Mouse (Mus musculus) inflammation-experienced regulatory T-cells, adult 6 months (primary cell): Measurements from ENCODE around the gene Tas2r107. TPM values are rescaled to one million over a fixed set of nuclear protein-coding genes. Genes with fewer than 3 reads are reported as not detected.
"Not testable (repeated sequence)": the region's sequence is repeated elsewhere in the genome, so short reads cannot be mapped to it uniquely, and the experiment has no call there.

Experiments
- ATAC-seq: one replicate; pipeline ENCODE4 v1.8.0; 2017
- polyA plus RNA-seq, 3 experiments: library from polyadenylated mRNA; unstranded; fragments of 100-300 nt; shearing (Covaris generic); gene quantifications; one replicate each; pipeline ENCODE4 v1.2.1; 2017

The Tas2r107 gene
- polyA plus RNA-seq = not detected

DNA sequence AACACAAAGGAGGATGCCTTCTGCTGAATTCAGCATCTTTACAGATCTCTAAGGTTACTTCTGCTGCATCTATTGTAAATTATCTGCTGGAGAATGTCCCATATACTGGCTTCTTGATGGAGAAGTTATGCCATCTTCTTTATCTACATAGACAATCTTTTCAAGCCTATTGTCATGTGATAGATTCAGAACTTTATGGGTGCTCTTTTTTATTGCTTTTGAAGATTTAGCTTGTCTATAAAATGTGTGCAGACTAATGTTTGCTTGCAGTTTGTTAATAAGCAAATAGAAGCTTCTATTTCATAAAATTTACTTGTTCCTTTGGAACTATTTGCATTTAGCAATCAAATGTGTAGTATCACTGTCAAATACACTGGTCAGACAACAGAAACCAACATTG is at the start of gene Tas2r107:
Gene Tas2r107 (minus strand): TSS at position 101 of the 400 bp plus-strand sequence.
- ATAC-seq = no peak

DNA sequence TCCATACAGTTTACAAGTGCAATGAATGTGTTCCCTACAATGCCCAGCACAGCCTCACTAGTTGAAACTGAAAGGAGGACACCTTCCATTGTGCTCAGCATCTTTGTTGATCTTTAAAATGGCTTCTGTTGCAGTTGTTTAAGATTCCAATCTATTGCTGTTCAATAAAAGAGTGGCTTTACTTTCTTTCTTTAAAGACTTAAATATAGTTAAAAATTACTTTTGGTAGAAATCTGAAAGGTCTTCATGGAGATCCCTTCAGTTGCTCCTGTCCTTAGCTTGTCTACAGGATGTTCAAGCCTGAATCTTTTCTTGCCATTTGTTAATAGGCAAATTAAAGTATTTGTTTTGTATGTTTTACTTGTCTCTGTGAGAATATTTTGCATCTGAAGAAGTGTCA is 30.0 kb upstream of the Tas2r107 start, which contains the start of gene Tas2r114:
Gene Tas2r114 (minus strand): TSS at position 101 of the 400 bp plus-strand sequence.
- no peak for ATAC-seq

DNA sequence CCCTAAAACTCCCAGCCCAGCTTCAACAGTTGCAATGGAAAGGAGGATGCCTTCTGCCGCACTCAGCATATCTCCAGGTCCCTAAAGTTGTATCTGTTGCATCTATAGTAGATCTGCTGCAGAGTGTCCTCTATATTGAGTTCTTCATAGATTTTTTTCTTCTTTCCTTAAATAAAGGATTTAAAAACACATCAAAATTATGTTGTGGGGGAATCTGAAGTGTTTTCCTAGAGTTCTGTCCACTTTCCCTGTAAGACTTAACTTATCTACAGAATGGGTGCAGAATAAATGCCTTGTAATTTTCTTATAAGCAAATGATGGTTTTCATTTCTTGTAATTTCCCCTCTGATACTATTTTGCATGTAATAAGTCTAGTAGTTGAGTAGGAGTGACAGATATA is 27.4 kb upstream of the Tas2r107 start, which contains the start of gene Tas2r105:
Gene Tas2r105 (minus strand): TSS at position 101 of the 400 bp plus-strand sequence.
- no peak for ATAC-seq

DNA sequence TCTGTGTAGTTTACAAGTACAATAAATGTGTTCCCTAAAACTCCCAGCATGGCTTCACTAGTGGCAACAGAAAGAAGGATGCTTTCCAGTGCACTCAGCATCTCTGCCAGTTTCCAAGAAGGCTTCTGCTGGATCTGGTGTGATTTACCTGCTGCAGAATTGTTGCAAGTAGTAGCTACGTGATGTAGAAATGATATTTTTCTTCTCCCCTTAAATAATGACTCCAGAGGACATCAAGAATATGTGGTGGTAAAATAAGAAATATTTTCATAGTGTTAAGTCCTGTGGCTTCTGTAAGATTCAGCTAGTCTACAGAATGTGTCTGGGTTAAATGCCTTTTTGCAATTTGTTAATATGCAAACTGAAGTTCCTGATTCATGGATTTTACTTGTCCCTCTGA is 25.7 kb upstream of the Tas2r107 start, which contains the start of gene Tas2r104:
Gene Tas2r104 (minus strand): TSS at position 101 of the 400 bp plus-strand sequence.
- no peak for ATAC-seq

DNA sequence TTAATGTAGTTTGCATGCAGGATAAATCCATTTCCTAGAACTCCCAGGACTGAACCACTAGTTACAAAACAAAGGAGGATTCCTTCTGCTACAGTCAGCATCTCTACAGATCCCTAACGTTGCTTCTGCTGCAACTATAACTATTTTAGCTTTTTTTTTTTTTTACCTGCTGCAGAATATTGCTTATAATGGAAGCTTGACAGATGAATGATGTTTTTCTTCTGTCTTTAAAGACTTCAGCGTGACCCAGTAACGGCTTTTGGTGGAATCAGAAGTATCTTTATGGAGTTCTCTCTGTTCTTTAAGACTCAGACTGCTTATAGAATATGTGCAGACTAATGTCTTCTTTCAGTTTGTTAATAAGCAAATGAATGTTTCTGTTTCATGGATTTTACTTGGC is 18.8 kb upstream of the Tas2r107 start, which contains the start of gene Tas2r106:
Gene Tas2r106 (minus strand): TSS at position 101 of the 400 bp plus-strand sequence.
- ATAC-seq = no peak

DNA sequence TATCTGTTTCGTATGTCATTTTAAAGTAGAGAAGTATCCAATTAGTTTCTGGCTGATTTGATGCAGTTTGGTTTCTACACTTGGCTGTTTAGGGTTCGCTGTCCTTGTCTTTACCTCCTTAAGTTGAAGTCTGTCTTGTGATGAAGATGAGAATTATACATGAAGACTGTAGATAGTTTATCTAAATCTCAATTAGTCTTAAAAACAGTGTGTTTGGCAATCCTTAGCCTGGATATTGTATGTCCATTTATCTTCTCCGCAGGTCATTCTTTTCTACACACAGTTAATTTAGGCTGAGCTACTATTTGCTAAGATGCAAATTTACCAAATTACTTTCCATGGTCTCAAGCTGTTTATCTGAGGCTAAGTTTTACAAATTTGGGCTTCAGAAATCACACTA is 29.1 kb downstream of the Tas2r107 start, which contains the start of gene Tas2r130:
Gene Tas2r130 (minus strand): TSS at position 101 of the 400 bp plus-strand sequence.
- no peak for ATAC-seq

DNA sequence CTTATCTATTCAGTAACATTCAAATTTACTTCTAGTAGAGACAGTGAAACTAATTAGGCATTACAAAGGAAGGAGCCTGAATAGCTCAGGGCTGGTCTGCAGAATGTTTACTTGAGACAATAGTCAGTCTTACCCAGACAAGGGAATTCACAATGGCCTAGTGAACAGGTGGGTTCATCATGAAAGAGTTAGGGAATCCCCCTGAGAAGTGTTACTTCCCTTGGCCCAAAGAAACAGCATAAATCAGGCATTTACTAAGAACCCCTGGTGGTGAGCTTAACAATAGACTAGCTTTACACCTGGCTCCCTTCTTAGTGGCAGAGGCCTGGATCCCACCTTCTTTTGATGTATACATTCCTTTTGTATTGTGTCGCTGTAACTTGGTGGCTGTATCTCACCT is 50.0 kb downstream of the Tas2r107 start:
- not testable (repeated sequence) for ATAC-seq

Other genes with a start within 250 kb of the Tas2r107 start
- not detected for gene 5430401F13Rik, start 173.7 kb downstream of the Tas2r107 start, polyA plus RNA-seq
- gene Gm6619, start 173.7 kb downstream of the Tas2r107 start, polyA plus RNA-seq = not detected
- gene Tas2r130, start 29.2 kb downstream of the Tas2r107 start, polyA plus RNA-seq = not detected
- gene Tas2r106, start 18.7 kb upstream of the Tas2r107 start, polyA plus RNA-seq = not detected
- gene Tas2r104, start 25.6 kb upstream of the Tas2r107 start, polyA plus RNA-seq = not detected
- not detected for gene Tas2r105, start 27.3 kb upstream of the Tas2r107 start, polyA plus RNA-seq
- gene Tas2r114, start 29.9 kb upstream of the Tas2r107 start, polyA plus RNA-seq = not detected